ENCODE assay signal across 8 mouse cellular contexts in genomic region chr4:137593601-137594495, GRCm38 (mm10). TPM values are rescaled to one million over a fixed set of nuclear protein-coding genes. Genes with fewer than 3 reads are reported as not detected.
DNase-seq lines count a peak whose midpoint lies in the region; ATAC-seq and TF ChIP-seq lines count a peak whose summit lies in the region.

Gene Usp48, plus strand, starts transcription at chr4:137593755.

- H3K4me2 ChIP-seq in heart, embryonic 15.5 days, result peak within 1 kb of the TSS; percentile 80
- H3K4me2 ChIP-seq in liver, embryonic 14.5 days (ENCODE audit: low read depth), result peak within 1 kb of the TSS; percentile 78
- H3K4me2 ChIP-seq in neural tube, embryonic 11.5 days (ENCODE audit: low read depth), result peak within 1 kb of the TSS; percentile 87
- H3K4me2 ChIP-seq in stomach, postnatal 0 days (replicated peaks; ENCODE audit: low read depth), result peak within 1 kb of the TSS; percentile 65

- TF ChIP-seq CTCF in liver, embryonic 14.5 days (IDR thresholded peaks at IDR 0.05; ENCODE audit: low read depth), result peak; percentile 7; the same call in 1 of the 2 replicates
- TF ChIP-seq CTCF in stomach, postnatal 0 days (IDR thresholded peaks at IDR 0.05; ENCODE audit: low read depth), result no peak

- peak within 1 kb of the TSS; percentile 95 for H3K27ac ChIP-seq in forebrain, embryonic 10.5 days
- H3K27ac ChIP-seq in heart, embryonic 15.5 days, result peak within 1 kb of the TSS; percentile 100
- H3K27ac ChIP-seq in liver, embryonic 14.5 days, result peak within 1 kb of the TSS; percentile 98
- H3K27ac ChIP-seq in neural tube, embryonic 11.5 days (ENCODE audit: low read depth, low read length), result peak within 1 kb of the TSS; percentile 97
- peak within 1 kb of the TSS; percentile 100 for H3K27ac ChIP-seq in stomach, postnatal 0 days (replicated peaks)

- ATAC-seq in heart, embryonic 15.5 days (replicated peaks; ENCODE audit: insufficient number of reproducible peaks, insufficient read depth, low FRiP score, low read depth), result peak; percentile 94
- ATAC-seq in liver, embryonic 14.5 days (ENCODE audit: insufficient read depth), result peak; percentile 93
- peak; percentile 91 for ATAC-seq in neural tube, embryonic 11.5 days (ENCODE audit: insufficient read depth, low FRiP score, low TSS enrichment)
- ATAC-seq in stomach, postnatal 0 days (ENCODE audit: low FRiP score, low TSS enrichment), result peak; percentile 94

- H3K9me3 ChIP-seq in forebrain, embryonic 10.5 days, result no peaks in the 10 kb centered on the region
- no peaks in the 10 kb centered on the region for H3K9me3 ChIP-seq in heart, embryonic 15.5 days (replicated peaks)
- H3K9me3 ChIP-seq in liver, embryonic 14.5 days (ENCODE audit: control insufficient read depth, low read length), result no peaks in the 10 kb centered on the region
- no peaks in the 10 kb centered on the region for H3K9me3 ChIP-seq in neural tube, embryonic 11.5 days (ENCODE audit: control insufficient read depth, low read length)
- no peaks in the 10 kb centered on the region for H3K9me3 ChIP-seq in stomach, postnatal 0 days (ENCODE audit: control insufficient read depth, low read length)

- TF ChIP-seq EP300 in liver, embryonic 14.5 days (IDR thresholded peaks at IDR 0.05; ENCODE audit: low read depth), result 0 out of 2 replicates have a peak, but pooled peaks have one; percentile 37
- no peak for TF ChIP-seq EP300 in stomach, postnatal 0 days (optimal IDR thresholded peaks at IDR 0.05)

- no peaks in the 10 kb centered on the region for H3K27me3 ChIP-seq in forebrain, embryonic 10.5 days (ENCODE audit: poor library complexity, severe bottlenecking)
- no peaks in the 10 kb centered on the region for H3K27me3 ChIP-seq in heart, embryonic 15.5 days
- no peaks in the 10 kb centered on the region for H3K27me3 ChIP-seq in liver, embryonic 14.5 days (ENCODE audit: control insufficient read depth, insufficient read depth, low read length)
- H3K27me3 ChIP-seq in neural tube, embryonic 11.5 days (ENCODE audit: control insufficient read depth, insufficient read depth, low read length), result no peaks in the 10 kb centered on the region
- no peaks in the 10 kb centered on the region for H3K27me3 ChIP-seq in stomach, postnatal 0 days (ENCODE audit: control insufficient read depth, insufficient read depth, low read length)

- peaks cover 15% of the 10 kb centered on the region for H3K36me3 ChIP-seq in forebrain, embryonic 10.5 days (replicated peaks)
- H3K36me3 ChIP-seq in heart, embryonic 15.5 days, result no peaks in the 10 kb centered on the region
- H3K36me3 ChIP-seq in liver, embryonic 14.5 days (replicated peaks; ENCODE audit: control insufficient read depth, insufficient read depth, low read depth), result no peaks in the 10 kb centered on the region
- no peaks in the 10 kb centered on the region for H3K36me3 ChIP-seq in neural tube, embryonic 11.5 days (ENCODE audit: control insufficient read depth, insufficient read depth, low read length)
- H3K36me3 ChIP-seq in stomach, postnatal 0 days (ENCODE audit: control insufficient read depth, insufficient read depth, low read length), result no peaks in the 10 kb centered on the region

- under 1% methylated on average over 92 of the region's 92 CpGs for WGBS in forebrain, embryonic 10.5 days
- WGBS in heart, embryonic 15.5 days, result under 1% methylated on average over 92 of the region's 92 CpGs
- WGBS in liver, embryonic 14.5 days (ENCODE audit: insufficient replicate concordance), result under 1% methylated on average over 92 of the region's 92 CpGs
- WGBS in neural tube, embryonic 11.5 days, result under 1% methylated on average over 88 of the region's 92 CpGs
- WGBS in stomach, postnatal 0 days, result under 1% methylated on average over 84 of the region's 92 CpGs

- peak within 1 kb of the TSS; percentile 90 for H3K4me3 ChIP-seq in forebrain, embryonic 10.5 days
- H3K4me3 ChIP-seq in heart, embryonic 15.5 days, result peak within 1 kb of the TSS; percentile 99
- H3K4me3 ChIP-seq in liver, embryonic 14.5 days (ENCODE audit: insufficient read depth in 1 of 2, low read depth in 2 of 2, low read length in 2 of 2), result peak within 1 kb of the TSS; percentile 76 to 94
- H3K4me3 ChIP-seq in neural tube, embryonic 11.5 days (ENCODE audit: low read depth, low read length), result peak within 1 kb of the TSS; percentile 68
- H3K4me3 ChIP-seq in stomach, postnatal 0 days (ENCODE audit: low read depth, low read length), result peak within 1 kb of the TSS; percentile 93

- H3K4me1 ChIP-seq in forebrain, embryonic 10.5 days, result peaks cover 44% of the 10 kb centered on the region
- H3K4me1 ChIP-seq in heart, embryonic 15.5 days (replicated peaks), result peaks cover 23% of the 10 kb centered on the region
- peaks cover 18 to 19% of the 10 kb centered on the region in 2 experiments for H3K4me1 ChIP-seq in liver, embryonic 14.5 days (replicated peaks; ENCODE audit: control insufficient read depth in 2 of 2, insufficient read depth in 2 of 2, low read length in 1 of 2)
- H3K4me1 ChIP-seq in neural tube, embryonic 11.5 days (ENCODE audit: control insufficient read depth, insufficient read depth, low read length), result peaks cover 12% of the 10 kb centered on the region
- H3K4me1 ChIP-seq in stomach, postnatal 0 days (replicated peaks; ENCODE audit: control insufficient read depth, insufficient read depth), result no peaks in the 10 kb centered on the region

- DNase-seq in CD8-positive naive resting alpha-beta T cell, adult 2 months (ENCODE audit: low read depth in 2 of 2, low spot score in 2 of 2), result peak; percentile 96 to 97
- peak; percentile 96 for DNase-seq in c-Kit-positive CD71-negative TER-119-negative erythroid progenitor cells, embryonic 14.5 days (ENCODE audit: low read depth)
- peak; percentile 98 for DNase-seq in forebrain, embryonic 10.5 days (ENCODE audit: extremely low spot score, low spot score)
- DNase-seq in kidney, postnatal 25 days, result peak; percentile 99
- DNase-seq in liver, embryonic 14.5 days (ENCODE audit: low read depth in 3 of 3, low spot score in 3 of 3), result peak; percentile 95 to 96 (median 95)
- DNase-seq in neural tube, embryonic 11.5 days (ENCODE audit: low spot score), result peak; percentile 98
- peak; percentile 99 for DNase-seq in stomach, postnatal 0 days (ENCODE audit: low spot score)

- H3K9ac ChIP-seq in heart, embryonic 15.5 days, result peak within 1 kb of the TSS; percentile 96
- H3K9ac ChIP-seq in liver, embryonic 14.5 days (replicated peaks), result peak within 1 kb of the TSS; percentile 92
- peak within 1 kb of the TSS; percentile 91 for H3K9ac ChIP-seq in neural tube, embryonic 11.5 days (ENCODE audit: low read length)
- H3K9ac ChIP-seq in stomach, postnatal 0 days (ENCODE audit: low read length), result peak within 1 kb of the TSS; percentile 91

RNA-seq across cellular contexts. Expression of gene Usp48, which starts in this region (rescaled TPM):
- 72.0 and 75.9 TPM in 2 replicates for polyA plus RNA-seq in forebrain, embryonic 10.5 days (2016; fragmentation: Nextera tagmentation; extraction: Ambion mirVana)
- 29.7 and 38.5 TPM in 2 replicates for polyA plus RNA-seq in heart, embryonic 15.5 days (2015; fragmentation: Nextera tagmentation; extraction: Ambion mirVana)
- polyA plus RNA-seq in liver, embryonic 14.5 days (2012; rRNA removed), result 20.2 and 27.4 TPM in 2 replicates
- 25.9 and 29.6 TPM in 2 replicates for polyA plus RNA-seq in liver, embryonic 14.5 days (2014; fragmentation: Nextera tagmentation; extraction: Ambion mirVana)
- 84.6 and 91.9 TPM in 2 replicates for polyA plus RNA-seq in neural tube, embryonic 11.5 days (2014; fragmentation: Nextera tagmentation; extraction: Ambion mirVana)
- polyA plus RNA-seq in stomach, postnatal 0 days (2015; fragmentation: Nextera tagmentation; extraction: Ambion mirVana), result 30.0 and 35.4 TPM in 2 replicates

Comparison
In these comparisons a context has a peak if more than half of its experiments do, and no peak if none do; other contexts are left out.
1. Peak in every context shown above with its lines: DNase-seq, ATAC-seq, H3K4me3 ChIP-seq and H3K27ac ChIP-seq.